Mouse (Mus musculus): ENCODE measurements around the gene Nucb2. TPM values are rescaled to one million over a fixed set of nuclear protein-coding genes. Genes with fewer than 3 reads are reported as not detected.

The Nucb2 gene
- 10 to 100 TPM; 17.3 to 23.8 TPM for total RNA-seq (2021)
- long read RNA-seq, experiment 1, transcript Nucb2-201 (14 exons, 1,685 nt) = major isoform, 11 of 16 reads
- long read RNA-seq, experiment 1, partial matches to known transcripts = 1 of 16 reads
- long read RNA-seq, experiment 1, other reads (novel, unspliced or antisense) = 3 of 16 reads
- long read RNA-seq, experiment 2, transcript Nucb2-201 (14 exons, 1,685 nt) = major isoform, 12 of 15 reads
- long read RNA-seq, experiment 2, partial matches to known transcripts = 1 of 15 reads
- long read RNA-seq, experiment 2, other reads (novel, unspliced or antisense) = 1 of 15 reads

GRCm38 (mm10) chr7:116503879-116504817 lies at the start of gene Nucb2:
Gene Nucb2 (plus strand): TSS chr7:116504369.
- DNase-seq (ENCODE audit: low spot score in 2 of 2) = peak; percentile 99

DNA sequence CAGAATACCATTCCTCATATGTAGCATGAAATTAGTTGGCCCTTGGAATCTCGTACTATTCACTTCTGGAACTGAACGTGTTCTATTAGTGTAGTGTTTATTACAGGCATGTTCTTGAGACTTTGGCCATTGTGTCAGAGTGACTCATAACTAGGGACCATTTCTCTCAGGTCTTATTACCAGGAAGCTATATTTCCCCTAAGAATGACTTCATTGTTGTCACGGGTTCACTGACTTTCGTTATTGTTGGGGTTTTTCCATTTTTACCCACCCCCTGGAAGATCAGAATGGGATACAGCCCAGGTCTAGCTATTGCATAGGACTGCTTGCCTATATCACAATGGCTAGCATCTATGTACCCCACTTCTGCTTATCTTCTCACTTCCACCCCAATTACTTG lies 47.2 kb upstream of the Nucb2 start:
- no peak for DNase-seq (ENCODE audit: low spot score in 2 of 2)

DNA sequence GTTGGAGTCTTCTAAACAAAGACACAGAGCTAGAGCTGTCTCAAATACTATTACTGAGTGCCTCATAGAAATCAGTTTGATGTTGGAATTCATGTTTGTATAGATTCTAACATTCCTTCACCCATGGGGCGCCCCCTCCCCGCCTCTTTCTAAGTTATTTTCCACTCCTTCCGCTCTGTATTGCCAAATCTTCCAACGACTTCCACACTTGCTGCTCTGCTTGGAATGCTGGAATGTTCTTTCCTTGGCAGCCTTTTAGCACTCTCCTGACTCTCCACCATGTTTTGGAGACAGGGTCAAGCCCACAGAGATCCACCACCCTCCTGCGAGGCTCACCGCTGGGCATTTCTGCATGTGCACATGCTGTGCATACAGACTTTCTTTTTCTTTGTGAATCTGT lies 46.8 kb upstream of the Nucb2 start:
- no peak for DNase-seq (ENCODE audit: low spot score in 2 of 2)

- peak in 1 of 2 experiments; percentile 7 for DNase-seq (ENCODE audit: low spot score in 2 of 2)
Observed at GRCm38 (mm10) chr7:116458985-116459441, 45.2 kb upstream of the Nucb2 start.

GRCm38 (mm10) chr7:116462114-116462513 lies 42.1 kb upstream of the Nucb2 start:
- no peak for DNase-seq (ENCODE audit: low spot score in 2 of 2)

- no peak for DNase-seq (ENCODE audit: low spot score in 2 of 2)
Observed at GRCm38 (mm10) chr7:116475836-116476235, 28.3 kb upstream of the Nucb2 start.

GRCm38 (mm10) chr7:116476264-116476663 lies 27.9 kb upstream of the Nucb2 start:
- DNase-seq (ENCODE audit: low spot score in 2 of 2) = no peak

GRCm38 (mm10) chr7:116483106-116483505 lies 21.1 kb upstream of the Nucb2 start:
- no peak for DNase-seq (ENCODE audit: low spot score in 2 of 2)

GRCm38 (mm10) chr7:116483782-116484181 lies 20.4 kb upstream of the Nucb2 start:
- no peak for DNase-seq (ENCODE audit: low spot score in 2 of 2)

DNA sequence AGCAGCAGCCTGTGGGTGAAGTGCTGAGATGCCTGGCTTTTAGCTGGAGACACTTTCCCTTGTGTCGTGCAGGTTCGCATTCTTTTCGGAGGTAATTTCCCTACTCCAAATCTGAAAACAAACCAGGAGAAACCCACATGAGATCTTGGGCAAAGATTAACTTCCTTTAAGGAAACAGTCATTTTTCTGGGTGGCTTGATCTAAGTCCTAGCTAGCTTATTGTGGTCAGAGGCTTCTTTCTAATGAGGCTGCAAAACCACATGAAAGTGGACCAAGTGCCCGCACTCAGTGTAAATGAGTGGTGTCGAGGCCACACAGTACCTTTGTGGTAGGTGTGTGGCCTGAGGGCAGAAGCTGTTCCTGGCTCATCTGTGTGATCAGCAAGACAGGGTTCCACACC lies 20.0 kb upstream of the Nucb2 start:
- no peak for DNase-seq (ENCODE audit: low spot score in 2 of 2)

- DNase-seq (ENCODE audit: low spot score in 2 of 2) = no peak
Observed at GRCm38 (mm10) chr7:116485062-116485601, 19.0 kb upstream of the Nucb2 start.

GRCm38 (mm10) chr7:116491113-116491512 lies 13.1 kb upstream of the Nucb2 start:
- DNase-seq (ENCODE audit: low spot score in 2 of 2) = no peak

GRCm38 (mm10) chr7:116493267-116494003 lies 10.7 kb upstream of the Nucb2 start:
- DNase-seq (ENCODE audit: low spot score in 2 of 2) = no peak

DNA sequence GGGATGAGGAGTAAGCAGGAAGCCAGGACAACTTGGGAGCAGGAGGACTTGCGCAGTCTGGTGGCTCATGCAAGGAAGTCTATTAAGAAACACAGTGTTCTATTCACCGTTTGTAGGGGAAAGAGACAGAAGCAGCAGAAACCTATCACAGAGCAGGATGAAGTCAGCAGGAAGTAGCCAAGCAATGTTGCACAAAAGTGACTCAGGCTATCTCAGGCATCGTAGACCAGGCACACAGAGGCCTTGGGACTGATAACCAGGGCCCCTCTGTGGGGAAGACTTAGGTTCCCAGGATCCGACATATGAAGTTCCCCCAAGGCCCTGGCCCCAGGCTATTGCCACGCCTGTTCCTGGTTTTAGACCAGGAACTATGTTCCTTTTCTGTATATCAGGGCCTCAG lies 9.6 kb upstream of the Nucb2 start:
- no peak for DNase-seq (ENCODE audit: low spot score in 2 of 2)

DNA sequence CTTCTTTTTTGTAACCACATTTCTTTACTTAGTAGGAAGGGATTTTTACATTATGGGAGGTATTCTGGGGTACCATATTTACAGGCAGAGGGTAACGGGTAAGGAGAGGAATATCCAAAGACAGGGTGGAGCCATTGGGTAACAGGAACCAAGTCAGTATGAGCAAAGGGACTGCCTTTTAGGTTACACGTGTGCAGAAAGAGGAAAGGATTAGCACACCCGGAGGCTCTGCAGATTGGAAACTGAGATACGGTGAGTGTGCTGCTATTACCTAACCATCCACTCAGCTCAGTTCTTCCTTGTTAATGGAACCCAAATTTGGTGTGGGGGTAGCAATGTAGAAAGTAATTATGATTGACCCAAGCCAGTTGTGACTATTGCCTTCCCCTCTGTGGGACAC lies 7.4 kb upstream of the Nucb2 start:
- no peak for DNase-seq (ENCODE audit: low spot score in 2 of 2)

GRCm38 (mm10) chr7:116504818-116505170 lies 625 bp downstream of the Nucb2 start:
- no peak for DNase-seq (ENCODE audit: low spot score in 2 of 2)

DNA sequence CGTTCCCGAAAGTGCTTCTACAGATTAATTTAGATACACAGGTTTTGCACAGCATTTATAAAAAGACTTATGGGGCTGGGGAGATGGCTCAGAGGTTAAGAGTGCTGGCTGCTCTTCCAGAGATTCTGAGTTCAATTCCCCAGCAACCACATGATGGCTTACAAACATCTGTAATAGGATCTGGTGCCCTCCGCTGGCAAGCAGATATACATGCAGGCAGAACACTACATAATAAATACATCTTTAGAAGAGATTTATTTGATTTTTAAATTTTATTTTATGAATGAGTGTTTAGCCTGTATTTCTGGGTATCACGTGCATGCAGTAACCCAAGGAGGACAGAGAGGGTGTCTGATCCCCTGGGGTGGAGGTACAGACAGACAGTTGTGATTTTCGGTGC lies 9.9 kb downstream of the Nucb2 start:
- no peak for DNase-seq (ENCODE audit: low spot score in 2 of 2)

DNA sequence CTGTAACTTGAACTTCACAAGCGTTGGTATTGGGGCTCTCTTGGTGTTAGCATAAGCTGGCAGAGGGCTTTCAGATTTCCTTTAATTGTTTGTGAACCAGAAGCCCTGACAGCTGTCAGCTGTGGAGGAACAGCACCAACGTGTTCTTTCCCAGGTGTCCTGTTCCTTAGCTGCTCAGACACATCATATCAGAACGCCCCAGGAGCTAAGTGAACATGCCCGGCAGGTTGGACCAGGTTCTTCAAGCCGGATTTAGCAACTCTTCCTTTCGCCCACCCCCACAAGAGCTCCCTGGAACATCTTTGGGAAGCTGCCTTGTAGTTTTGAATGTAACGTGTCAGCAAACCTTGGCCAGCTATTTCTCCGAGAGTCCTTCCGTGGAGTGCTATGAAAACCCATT lies 10.4 kb downstream of the Nucb2 start:
- no peak for DNase-seq (ENCODE audit: low spot score in 2 of 2)

DNA sequence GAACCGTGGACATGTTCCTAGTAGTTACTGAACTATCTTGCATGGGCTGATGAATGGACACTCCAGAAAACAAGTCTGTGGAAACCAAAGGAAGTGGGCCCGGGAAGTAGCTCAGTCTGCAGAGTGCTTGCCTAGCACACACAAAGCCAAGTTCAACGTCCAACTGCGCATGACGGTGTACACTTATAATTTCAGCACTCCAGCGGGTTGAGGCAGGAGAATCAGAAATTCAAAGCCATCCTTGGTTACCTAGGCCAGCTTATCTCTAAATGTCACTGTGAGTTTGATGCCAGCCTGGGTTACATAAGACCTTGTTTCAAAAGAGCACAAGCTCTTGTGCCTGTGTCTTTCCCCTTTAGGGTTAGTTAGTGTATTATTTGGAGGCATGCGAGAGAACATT lies 10.9 kb downstream of the Nucb2 start:
- DNase-seq (ENCODE audit: low spot score in 2 of 2) = no peak

- no peak for DNase-seq (ENCODE audit: low spot score in 2 of 2)
Observed at GRCm38 (mm10) chr7:116515514-116516135, 11.5 kb downstream of the Nucb2 start.

DNA sequence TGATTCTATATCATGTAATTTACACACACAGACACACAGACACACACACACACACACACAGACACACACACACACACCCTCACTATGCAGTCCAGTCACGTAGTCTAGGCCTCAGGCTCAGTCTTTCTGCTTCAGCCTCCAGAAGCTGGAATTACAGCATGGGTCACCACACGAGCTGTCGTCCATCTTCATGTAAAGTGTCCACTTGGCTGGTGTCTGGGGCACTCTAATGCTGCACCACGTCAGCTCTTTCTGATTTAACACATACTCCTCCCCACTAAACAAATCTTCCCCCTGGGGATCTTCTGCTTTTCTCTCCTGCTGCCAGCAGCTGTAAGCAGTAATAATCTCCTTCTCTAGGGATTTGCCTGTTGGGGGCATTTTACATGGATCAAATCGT lies 13.1 kb downstream of the Nucb2 start:
- no peak for DNase-seq (ENCODE audit: low spot score in 2 of 2)
